Mouse (Mus musculus) kidney, postnatal 14 days (tissue): ENCODE measurements around the gene Rabep1.
"Not testable (repeated sequence)": the region's sequence is repeated elsewhere in the genome, so short reads cannot be mapped to it uniquely, and the experiment has no call there.

Experiments used
- DNase-seq: peaks from one replicate; pipeline ENCODE4 v3.0.0; 2022; ENCODE audit warnings: mixed read lengths

Gene Rabep1

GRCm38 (mm10) chr11:70833408-70833807, 11.2 kb upstream of the Rabep1 start:
- DNase-seq = no peak

GRCm38 (mm10) chr11:70833831-70834230, 10.7 kb upstream of the Rabep1 start:
- DNase-seq = no peak

GRCm38 (mm10) chr11:70835381-70835831, 9.2 kb upstream of the Rabep1 start:
- DNase-seq = no peak

GRCm38 (mm10) chr11:70837031-70837430, 7.5 kb upstream of the Rabep1 start:
- no peak for DNase-seq

GRCm38 (mm10) chr11:70838610-70839009, 6.0 kb upstream of the Rabep1 start:
- DNase-seq = no peak

GRCm38 (mm10) chr11:70842983-70843382, 1.6 kb upstream of the Rabep1 start:
- DNase-seq = no peak

- no peak for DNase-seq
Measured at GRCm38 (mm10) chr11:70843701-70844551, 652 bp upstream of the Rabep1 start.

- no peak for DNase-seq
Measured at GRCm38 (mm10) chr11:70845457-70845978, 940 bp downstream of the Rabep1 start.

- DNase-seq = no peak
Measured at GRCm38 (mm10) chr11:70846029-70846428, 1.5 kb downstream of the Rabep1 start.

GRCm38 (mm10) chr11:70860371-70860770, 15.8 kb downstream of the Rabep1 start:
- peak; percentile 22 for DNase-seq

- not testable (repeated sequence) for DNase-seq
Measured at GRCm38 (mm10) chr11:70863204-70863603, 18.6 kb downstream of the Rabep1 start.

GRCm38 (mm10) chr11:70865223-70865622, 20.6 kb downstream of the Rabep1 start:
- DNase-seq = no peak

- no peak for DNase-seq
Measured at GRCm38 (mm10) chr11:70869263-70869662, 24.7 kb downstream of the Rabep1 start.

- DNase-seq = no peak
Measured at GRCm38 (mm10) chr11:70869811-70870210, 25.2 kb downstream of the Rabep1 start.

GRCm38 (mm10) chr11:70870407-70870806, 25.8 kb downstream of the Rabep1 start:
- peak; percentile 85 for DNase-seq

GRCm38 (mm10) chr11:70871110-70871509, 26.5 kb downstream of the Rabep1 start:
- no peak for DNase-seq

- DNase-seq = peak; percentile 48
Measured at GRCm38 (mm10) chr11:70871766-70872330, 27.3 kb downstream of the Rabep1 start.

GRCm38 (mm10) chr11:70873846-70874613, 29.5 kb downstream of the Rabep1 start:
- no peak for DNase-seq

GRCm38 (mm10) chr11:70877670-70878069, 33.1 kb downstream of the Rabep1 start:
- no peak for DNase-seq

- no peak for DNase-seq
Measured at GRCm38 (mm10) chr11:70882905-70883430, 38.4 kb downstream of the Rabep1 start.

GRCm38 (mm10) chr11:70890643-70891042, 46.1 kb downstream of the Rabep1 start:
- DNase-seq = no peak

- DNase-seq = no peak
Measured at GRCm38 (mm10) chr11:70891616-70892015, 47.0 kb downstream of the Rabep1 start.

- DNase-seq = no peak
Measured at GRCm38 (mm10) chr11:70897680-70898079, 53.1 kb downstream of the Rabep1 start.
